Mouse (Mus musculus) lung, adult 2 months (tissue): ENCODE results near the gene Noxred1.

Experiments
- CTCF ChIP-seq: fragments of 200-500 bp; IDR thresholded peaks from 2 replicates; pipeline ENCODE4 v1.5.1; 2011; ENCODE audit warnings: mild to moderate bottlenecking, low read length, control low read depth; ENCODE audit not compliant: insufficient read depth
- POLR2A ChIP-seq: fragments of 200-500 bp; IDR thresholded peaks from 2 replicates; pipeline ENCODE4 v1.6.1; 2011; ENCODE audit warnings: low read depth, mild to moderate bottlenecking, control low read depth, low read length, borderline replicate concordance; ENCODE audit errors: extremely low read depth

GRCm38 (mm10) chr12:87282743-87283142 lies 44.2 kb upstream of the Noxred1 start:
- no peak for TF ChIP-seq POLR2A
- no peak for TF ChIP-seq CTCF
